Mouse (Mus musculus) liver, postnatal 0 days (tissue): ENCODE measurements at regions not wholly inside any gene's neighbourhood (a gene's known extent, or its start where the extent isn't known, plus 50 kb on each side); places are given as distances from the start of the nearest gene placed in this dataset.

ENCODE experiments used
- CTCF ChIP-seq: sonication (generic); IDR thresholded peaks from 2 replicates; pipeline ENCODE4 v1.5.1; 2016; ENCODE audit warnings: antibody characterized with exemption, low read depth
- EP300 ChIP-seq: IDR thresholded peaks from 2 replicates; pipeline ENCODE4 v1.6.1; 2016; ENCODE audit warnings: antibody characterized with exemption, low read depth, mild to moderate bottlenecking

- TF ChIP-seq CTCF (no peak), EP300 (no peak)
Measured at GRCm38 (mm10) chr19:15201262-15201661, 603.4 kb upstream of the Tle4 start.
